Mouse (Mus musculus): ENCODE data around the gene Fanci.
A peak's percentile ranks its signal among the peaks of the same experiment; 100 is the strongest.

The Fanci gene

DNA sequence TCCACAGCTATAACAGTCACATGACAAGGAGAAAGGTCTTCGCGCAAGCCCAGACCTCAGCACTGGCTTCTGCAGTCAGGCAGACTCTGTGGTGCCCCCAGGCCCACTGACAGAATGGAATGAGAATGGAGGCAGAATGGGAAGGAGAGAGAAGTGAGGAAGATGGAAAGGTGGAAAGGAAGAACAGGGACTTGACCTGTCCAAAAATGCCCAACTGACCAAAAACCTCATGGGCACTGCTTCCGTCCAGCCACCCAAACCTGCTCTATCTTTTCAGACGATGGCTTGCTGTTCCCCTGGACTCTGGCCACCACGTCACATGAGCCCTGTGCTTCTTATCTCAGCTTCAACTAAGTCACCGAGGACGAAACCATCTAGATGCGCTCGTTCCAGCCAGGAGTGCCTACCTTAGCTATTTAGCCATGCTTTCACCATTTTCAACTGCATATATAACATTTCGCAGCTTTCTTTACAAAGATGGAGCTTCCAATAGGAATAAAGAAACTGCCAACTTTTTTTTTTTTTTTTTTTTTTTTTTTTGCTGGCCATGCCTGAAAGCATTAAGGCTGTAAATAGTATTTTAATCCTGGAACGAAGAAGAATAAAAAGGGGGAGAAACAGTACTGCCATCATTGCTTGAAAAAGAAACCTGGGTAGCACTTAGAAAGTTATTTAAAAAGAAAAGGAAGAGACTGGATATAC lies 71.8 kb downstream of the Fanci start:
- DNase-seq (ENCODE audit: low spot score in 2 of 2), result no peak

DNA sequence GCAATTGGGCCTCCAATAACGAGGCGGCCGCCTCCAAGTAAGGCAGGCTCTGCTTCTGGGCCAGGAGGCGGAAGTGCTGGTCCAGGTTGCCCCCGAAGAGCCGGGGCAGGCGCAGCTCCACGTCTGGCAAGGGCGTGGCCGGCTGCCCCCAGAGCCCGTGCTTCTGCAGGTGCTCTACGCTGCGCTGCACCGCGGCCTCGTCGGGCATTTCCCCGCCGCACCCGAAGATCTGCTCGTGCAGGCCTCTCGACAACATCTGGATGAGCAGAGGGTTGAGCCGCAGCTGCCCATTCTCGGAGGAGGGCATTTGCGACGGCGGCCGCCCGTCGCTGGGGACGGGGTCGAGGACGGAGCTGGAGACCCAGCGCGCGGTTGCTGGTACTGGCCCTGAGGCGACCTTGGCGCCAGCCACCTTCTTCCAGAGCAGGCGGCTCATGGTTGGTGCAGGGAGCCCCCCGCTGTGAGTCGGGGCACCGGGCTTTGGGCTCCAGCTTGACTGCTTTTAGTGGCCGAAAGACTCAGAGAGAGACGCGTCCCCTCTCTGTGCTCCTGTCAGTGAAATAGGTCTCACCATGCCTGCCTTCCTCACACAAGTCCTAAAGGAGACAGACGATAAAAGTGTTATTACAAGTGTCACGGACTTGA lies 73.2 kb downstream of the Fanci start:
- DNase-seq (ENCODE audit: low spot score in 2 of 2), result no peak

DNA sequence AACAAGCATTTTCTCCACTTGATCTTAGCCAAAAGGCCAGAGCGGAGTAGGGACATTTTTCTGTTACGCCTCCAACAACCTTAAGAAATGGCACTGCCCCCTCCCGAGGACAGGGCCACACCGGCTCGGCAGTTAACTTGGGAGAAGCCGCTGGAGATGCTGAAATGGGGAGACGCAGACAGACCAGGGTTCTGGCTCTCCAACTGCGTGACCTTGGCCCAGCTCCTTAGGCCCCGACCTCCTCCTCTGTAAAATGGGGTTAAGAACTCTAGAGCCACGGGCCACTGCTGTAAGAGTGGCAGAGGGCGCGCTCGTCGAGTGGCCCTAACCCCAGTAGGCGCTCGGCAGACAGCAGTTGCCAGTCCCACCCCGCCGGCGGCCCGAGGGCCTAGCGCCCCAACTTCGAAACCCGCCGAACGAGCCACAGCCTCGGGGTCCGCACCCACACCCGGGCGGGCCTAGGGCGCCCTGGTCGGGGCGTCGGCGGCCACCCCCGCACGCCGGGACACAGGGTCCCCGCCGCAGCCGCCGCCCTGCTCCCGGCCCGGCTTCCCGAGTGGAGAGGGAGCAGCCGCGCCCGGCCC lies 73.8 kb downstream of the Fanci start:
- peak in 1 of 2 experiments; percentile 30 for DNase-seq (ENCODE audit: low spot score in 2 of 2)

DNA sequence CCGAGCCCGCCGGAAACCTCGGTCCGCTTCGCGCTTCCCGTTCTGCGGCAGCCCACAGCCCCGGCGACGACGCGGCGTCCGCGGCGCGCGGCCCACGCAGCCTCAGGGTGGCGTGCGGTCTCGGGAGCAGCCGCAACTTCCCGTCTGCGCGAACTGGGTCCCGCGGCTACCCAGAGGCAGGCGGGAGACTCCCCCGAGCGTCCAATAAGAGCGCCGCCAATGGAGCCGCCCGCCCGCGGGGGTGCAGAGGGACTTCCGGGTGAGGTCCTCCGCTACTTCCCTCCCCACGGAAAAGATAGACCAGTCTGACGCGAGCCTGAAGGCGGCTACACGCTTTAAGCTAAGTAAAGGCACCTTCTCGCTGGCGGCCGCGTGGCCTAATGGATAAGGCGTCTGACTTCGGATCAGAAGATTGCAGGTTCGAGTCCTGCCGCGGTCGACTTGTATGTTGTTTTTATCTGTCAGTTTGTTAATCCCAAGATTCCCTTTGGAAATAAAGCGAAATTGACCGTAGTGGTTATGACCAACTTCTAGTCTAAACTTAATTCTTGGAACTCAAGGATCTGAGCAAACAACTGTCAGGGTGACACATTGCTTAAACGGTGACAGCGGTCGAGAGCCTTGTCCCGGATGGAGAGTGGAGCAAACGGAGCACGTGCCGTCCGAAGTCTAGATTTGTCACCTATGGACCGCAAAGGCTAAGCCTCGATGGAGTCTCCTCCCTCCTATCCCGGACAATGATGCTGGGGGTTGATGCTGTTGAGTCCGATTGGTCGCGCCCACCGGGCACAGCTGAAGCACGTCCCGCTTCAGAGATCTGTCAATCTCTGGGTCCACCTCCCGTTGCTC lies 74.5 kb downstream of the Fanci start, which contains the start of gene Polg:
Gene Polg (minus strand): TSS at position 310 of the 849 bp plus-strand sequence.
- DNase-seq (ENCODE audit: low spot score in 2 of 2), result peak; percentile 97 to 98

DNA sequence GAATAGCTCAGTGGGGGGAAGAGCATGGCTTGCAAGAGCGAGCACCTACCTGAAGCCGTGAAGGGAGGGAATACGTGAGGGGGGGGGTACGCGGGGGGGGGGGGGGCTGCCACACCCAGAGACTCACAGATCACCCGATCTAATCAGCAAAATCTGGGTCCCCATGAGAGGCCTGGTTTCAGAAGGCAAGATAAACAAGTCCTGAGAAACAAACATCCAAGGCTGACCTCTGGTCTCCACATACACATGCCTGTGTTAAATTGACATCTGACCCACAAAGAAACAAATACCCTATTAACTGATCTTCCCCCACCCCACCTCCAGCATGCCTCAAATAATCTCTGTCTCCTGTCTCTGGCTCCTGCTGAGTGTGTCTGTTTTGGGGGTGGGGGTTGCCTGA lies 76.2 kb downstream of the Fanci start:
- no peak for DNase-seq (ENCODE audit: low spot score in 2 of 2)

DNA sequence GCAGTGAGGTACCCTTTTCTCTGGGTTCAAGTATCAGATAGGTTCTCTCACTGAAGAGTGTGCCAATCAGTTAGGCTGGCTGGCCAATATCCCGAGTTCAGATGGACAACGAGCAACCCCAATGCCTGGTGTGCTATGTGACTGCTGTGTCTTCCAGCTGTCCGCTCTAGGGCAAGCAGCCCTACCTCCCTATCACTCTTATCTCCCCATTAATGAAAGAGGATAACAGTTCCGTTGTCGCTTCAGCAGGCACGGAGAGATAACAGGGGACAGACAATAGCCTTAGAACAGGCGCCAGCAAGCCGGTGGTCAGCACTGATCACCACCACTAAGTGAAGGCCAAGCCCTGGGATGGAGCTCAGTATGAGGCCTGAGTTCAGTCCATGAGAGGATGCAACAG lies 77.3 kb downstream of the Fanci start:
- no peak for DNase-seq (ENCODE audit: low spot score in 2 of 2)

DNA sequence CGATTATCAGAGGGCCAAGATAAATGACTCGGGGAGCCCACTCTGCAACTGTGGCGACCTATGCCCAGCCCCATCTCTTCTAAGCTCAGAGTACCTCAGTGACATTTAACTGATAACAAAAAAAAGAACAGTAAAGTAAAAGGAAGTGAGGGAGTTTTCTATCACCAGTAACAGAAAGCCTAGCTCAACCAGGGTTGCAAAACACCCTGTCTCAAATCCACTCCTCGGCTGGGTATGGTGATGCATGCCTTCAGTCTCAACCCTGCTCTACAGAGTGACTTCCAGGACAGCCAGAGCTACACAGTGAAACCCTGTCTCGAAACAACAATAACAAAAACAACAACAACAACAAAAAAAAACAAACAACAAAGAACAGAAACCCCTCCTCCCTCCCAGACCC lies 78.0 kb downstream of the Fanci start:
- DNase-seq (ENCODE audit: low spot score in 2 of 2), result no peak

DNA sequence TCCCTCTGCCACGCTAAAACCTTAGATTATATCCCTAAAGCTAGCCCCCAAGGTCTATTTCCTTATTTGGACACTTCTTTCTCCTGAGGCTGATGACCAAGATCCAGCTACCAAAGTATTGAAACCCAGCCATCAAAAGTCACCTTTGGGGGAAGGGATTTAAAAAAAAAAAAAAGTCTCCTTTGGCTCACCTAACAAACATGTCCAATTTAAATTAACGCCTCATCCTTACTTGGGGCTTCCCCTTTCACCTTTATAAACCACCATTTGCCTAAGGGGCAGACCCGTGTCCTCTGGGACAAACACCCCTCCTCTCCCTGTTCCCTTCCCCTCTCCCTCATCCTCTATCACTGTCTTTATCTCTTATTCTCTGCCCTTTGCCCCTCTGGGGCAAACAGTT lies 79.0 kb downstream of the Fanci start:
- DNase-seq (ENCODE audit: low spot score in 2 of 2), result no peak

DNA sequence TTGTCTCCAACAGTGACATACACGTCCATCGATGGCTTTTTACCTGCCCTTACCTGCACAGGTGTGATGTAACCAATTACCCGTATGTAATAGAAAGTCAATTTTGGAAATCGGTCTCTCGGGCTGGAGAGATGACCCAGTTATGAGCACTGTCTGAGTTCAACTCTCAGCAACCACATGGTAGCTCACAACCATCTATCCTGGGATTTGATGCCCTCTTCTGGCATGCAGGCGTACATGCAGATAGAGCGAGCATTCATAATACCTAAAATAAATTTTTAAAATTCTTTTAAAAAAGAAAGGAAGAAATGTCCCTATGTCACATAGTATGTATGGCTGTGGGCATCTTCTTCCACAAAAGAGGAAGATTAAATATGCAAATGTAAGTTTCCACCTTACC lies 79.7 kb downstream of the Fanci start:
- no peak for DNase-seq (ENCODE audit: low spot score in 2 of 2)

DNA sequence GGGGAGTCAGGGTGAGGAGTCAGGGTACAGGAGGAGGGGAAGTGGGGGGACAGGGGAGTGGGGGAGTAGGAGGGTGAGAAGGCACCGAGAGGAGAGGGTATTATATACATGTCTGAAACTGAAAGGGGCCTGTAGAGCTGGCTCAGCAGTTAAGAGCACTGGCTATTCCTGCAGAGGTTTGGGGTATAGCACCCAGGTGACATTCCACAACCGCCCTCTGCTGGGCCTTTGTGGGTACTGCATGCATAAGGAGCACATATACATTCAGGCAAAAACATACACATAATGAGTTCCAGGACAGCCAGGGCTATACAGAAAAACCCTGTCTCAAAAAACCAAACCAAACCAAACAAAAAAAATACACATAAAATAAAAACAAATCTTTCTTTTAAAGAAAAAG lies 81.1 kb downstream of the Fanci start:
- no peak for DNase-seq (ENCODE audit: low spot score in 2 of 2)

DNA sequence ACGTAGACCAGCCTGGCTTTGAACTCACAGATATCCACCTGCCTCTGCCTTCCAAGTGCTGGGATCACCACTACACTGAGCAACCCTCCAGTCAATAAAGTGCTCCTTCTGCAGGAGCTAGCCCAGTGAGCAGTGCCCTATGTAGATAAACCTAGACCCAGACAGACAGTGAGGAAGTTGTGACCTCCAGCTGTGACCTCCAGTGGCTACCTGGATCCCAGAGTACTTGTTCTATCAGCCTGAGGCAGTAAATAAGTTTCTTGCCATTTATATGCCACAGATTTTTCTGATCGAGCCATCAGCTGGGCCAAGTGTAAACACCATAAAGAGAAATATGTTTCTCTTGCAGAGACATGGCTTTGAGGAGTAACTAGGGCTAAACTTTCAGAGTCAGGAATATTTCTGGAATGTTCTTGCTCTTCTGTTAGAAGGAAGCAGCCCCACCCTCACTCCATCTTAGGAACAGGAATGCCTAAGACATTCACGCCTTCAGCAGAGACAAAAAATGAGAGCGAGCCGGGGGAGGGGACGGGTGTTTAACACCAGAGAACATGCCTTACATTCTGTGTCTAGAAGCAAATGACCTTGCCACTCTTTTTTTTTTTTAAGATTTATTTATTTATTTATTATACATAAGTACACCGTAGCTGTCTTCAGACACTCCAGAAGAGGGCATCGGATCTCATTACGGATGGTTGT lies 81.9 kb downstream of the Fanci start:
- DNase-seq (ENCODE audit: low spot score in 2 of 2), result no peak

DNA sequence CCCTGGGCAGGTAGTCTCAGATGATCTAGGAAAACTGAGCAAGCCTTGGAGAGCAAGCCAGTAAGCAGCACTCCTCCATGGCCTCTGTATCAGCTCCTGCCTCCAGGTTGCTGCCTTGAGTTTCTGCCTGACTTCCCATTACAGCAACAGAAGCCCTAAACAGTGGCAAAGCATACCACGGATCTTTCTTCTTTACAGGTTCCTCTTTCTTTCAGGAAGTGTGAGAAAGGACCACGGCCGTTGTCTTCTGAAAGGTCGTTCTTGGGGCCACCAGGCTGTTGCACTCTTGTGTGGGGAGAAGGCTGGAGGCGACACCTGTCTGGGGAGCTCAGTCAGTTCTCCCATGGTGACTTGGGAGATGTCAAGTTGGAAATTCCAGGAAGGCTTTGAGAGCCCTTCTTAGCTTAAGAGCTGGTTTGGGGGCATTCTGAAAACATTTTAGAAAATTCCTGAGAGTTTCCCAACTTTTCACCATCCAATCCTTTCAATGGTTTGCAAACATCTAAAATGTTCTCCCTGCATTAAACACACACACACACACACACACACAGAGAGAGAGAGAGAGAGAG lies 83.2 kb downstream of the Fanci start:
- DNase-seq (ENCODE audit: low spot score in 2 of 2), result no peak

DNA sequence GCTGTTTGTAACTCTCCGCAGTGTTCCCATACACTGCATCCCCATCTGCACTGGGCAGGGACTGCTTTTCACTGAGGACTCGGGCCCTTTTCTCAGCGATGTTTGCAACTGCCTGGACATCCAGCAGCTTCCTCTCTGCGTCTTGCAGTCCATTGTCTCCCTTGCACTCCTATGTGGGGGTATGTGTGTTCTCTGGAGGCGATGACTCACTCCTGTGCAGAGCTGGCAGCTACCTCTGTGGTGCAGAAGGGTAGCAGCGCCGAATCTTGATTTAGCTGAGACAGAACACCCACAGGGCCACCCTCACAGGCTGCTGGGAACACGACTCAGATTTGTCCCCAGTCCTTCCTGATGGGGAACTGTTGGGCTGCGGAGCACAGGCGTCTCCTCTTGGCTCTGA lies 94.8 kb downstream of the Fanci start:
- peak; percentile 86 to 92 for DNase-seq (ENCODE audit: low spot score in 2 of 2)

DNA sequence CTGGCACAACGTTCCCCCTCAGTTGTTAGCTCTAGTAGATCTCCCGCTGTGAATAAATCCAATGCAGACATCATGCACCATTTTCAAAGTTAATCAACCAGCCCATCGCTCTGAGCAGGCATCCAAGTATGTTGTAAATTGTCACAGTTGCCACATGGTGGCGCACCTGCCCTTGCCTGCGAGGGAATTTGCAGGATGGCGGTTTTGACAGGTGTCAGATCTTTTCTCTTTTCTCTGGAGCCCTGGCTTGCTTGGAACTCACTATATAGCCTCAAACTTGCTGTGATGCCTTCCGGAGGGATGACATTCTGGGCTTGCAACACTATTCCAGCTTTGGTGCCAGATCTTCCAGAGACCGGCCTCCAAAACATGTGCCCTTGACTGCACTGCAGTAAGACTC lies 102.2 kb downstream of the Fanci start:
- DNase-seq (ENCODE audit: low spot score in 2 of 2), result no peak

DNA sequence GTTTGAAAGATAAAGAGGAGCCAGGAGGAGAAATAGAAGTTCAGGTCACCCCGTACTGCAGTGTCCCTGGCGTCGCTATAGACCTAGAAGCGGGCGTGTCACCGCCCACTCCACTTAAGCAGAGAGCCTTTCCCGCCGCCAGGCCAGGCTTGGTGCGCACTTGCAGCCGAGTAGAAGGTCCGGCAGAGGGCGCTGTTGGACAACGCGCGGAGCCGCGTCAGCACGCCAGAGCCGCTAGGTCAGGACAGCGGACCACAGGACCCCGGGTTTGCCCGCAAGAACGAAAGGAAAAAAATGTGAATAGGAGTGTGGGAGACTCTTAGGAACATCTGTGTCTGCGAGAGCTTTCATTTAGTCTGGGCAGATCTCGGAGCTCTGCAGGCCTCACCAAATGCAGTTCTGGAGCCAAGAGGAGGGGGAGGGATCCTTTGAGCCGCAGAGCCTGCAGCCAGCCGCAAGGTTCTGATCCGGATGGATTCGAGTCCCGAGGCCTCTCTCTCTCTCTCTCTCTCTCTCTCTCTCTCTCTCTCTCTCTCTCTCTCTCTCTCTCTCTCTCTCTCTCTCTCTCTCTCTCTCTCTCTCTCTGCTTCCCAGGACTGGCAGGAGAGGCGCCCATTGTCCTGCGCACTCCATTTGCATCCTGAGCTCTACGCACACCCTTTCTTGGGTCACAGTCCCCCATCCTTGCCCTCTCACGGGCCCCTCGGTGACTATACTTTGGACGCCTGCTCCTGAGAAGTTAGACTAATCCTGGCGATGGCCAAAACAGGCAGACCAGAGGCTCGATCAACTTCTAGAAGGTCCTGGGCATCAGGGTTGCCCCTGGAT lies 104.5 kb downstream of the Fanci start:
- DNase-seq (ENCODE audit: low spot score in 2 of 2), result peak; percentile 77 to 84

DNA sequence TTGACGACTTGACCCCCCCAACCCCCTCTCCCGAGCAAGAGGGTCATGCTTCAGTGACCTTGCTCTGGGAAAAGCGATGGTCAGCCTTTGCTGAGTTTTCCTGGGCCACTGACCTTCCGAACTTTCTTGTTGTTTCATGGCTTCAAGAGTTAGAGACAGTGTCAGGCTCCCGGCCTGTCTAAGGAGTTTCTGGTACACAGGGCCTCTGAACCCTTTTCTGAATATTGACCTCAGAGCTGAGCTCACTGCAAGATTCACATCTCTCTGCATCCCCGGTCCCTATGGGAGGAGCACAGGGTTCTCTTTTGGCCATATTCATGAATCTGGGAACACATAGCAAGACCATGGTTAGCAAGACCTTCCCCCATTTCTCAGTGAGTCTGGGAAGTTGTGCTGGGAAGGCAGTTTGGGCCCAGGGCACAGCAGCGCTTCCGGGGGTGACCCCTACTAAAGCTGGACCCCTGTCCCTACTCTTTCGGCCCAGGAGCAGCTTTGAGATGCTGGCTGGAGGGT lies 105.1 kb downstream of the Fanci start:
- DNase-seq (ENCODE audit: low spot score in 2 of 2), result no peak

DNA sequence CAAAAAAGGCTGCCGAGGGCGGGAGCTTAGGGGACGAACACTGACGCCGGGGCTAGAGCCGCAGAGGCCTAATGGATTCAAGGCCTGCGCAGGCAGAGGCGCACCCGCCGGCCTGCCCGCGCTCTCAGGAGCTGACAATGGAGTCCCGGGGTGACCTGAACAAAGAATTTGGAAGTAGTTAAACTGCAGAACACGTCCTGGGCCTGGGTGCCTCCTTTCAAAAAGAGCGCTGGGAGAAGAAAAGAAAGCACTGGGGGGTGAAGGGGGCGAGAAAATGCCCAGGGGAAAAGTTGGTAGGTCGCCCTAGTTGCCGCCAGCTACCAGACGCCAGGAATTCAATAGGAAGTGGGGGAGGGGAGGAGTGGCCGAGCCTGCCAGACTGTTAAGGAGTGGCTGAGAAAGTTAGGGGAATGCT lies 106.0 kb downstream of the Fanci start:
- DNase-seq (ENCODE audit: low spot score in 2 of 2), result no peak

DNA sequence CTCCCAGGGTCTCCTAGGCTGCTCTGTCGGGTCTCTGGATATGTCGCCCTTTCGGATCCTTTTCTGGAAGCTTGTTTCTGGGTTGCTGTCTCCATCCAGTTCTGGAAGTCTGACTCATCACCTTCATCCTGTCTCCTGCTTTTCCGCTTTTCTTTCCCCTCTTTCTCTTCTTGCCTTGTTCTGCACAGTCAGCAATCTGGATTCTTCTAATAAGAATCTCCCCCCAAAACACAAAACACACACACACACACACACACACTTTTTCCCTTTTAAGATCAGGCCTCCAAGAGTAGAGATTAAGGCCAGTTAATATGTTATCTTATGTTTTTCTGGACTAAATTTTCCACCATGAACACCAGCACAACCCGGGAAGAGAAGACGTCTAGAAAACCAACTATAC lies 106.6 kb downstream of the Fanci start:
- no peak for DNase-seq (ENCODE audit: low spot score in 2 of 2)

DNA sequence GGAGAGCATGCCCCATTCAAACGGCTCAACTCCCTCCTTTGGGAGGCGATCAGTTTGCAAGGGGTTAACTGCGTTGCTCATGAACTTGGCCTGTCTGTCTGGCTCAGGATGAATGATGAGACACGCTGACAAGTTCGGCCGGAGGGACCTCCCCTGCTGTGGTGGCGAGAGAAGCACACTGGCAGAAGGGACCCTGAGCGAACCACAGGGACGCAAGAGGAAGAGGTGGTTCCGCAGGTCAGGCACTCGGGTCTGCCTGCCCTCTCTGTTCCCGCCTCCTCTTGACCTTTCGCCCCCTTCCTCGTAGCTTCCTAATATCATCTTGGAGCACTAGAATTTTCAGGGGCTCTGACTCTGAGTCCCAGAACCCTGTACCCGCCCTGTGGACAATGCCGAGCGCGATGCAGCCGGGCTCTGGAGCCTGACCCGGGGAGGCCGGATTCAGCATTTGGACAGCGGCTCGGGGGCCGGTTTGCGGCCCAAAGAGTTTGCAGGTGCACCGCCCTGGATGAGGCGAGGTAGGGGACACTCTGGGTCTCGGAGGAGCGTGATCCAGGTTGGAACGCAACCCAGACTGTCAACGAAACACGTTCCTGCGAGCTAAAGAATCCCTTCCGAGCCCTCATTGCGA lies 107.4 kb downstream of the Fanci start:
- no peak for DNase-seq (ENCODE audit: low spot score in 2 of 2)
